Mouse (Mus musculus) mammary gland, adult 2 months (tissue): ENCODE results near the gene Nfx1. TPM values are rescaled to one million over a fixed set of nuclear protein-coding genes. Genes with fewer than 3 reads are reported as not detected.

Experiments used
- polyA plus RNA-seq: library from polyadenylated mRNA; depleted of rRNA; stranded (reverse); fragments of >200 nt; gene quantifications from 2 replicates; pipeline ENCODE4 v1.2.3, GENCODE M21; 2012; ENCODE audit warnings: low replicate concordance; rRNA removed

The Nfx1 gene
- polyA plus RNA-seq, result 22.5 and 36.0 TPM in 2 replicates

GRCm38 (mm10) chr4:40970842-40971701 lies at the start of gene Nfx1:
Gene Nfx1, plus strand, starts transcription at chr4:40970906.

GRCm38 (mm10) chr4:40948160-40948708 lies 22.5 kb upstream of the Nfx1 start, which contains the start of the genes Bag1 and Chmp5:
Gene Bag1, minus strand, starts transcription at chr4:40948294.
Gene Chmp5, plus strand, starts transcription at chr4:40948407.

GRCm38 (mm10) chr4:41047524-41048271 lies 77.0 kb downstream of the Nfx1 start, which contains the start of gene Aqp7:
Gene Aqp7, minus strand, starts transcription at chr4:41048139.

Other genes with a start within 250 kb of the Nfx1 start
- 3.8 and 8.5 TPM in 2 replicates for gene Dnaja1, start 248.8 kb upstream of the Nfx1 start, polyA plus RNA-seq
- 10.7 and 27.1 TPM in 2 replicates for gene Smu1, start 213.0 kb upstream of the Nfx1 start, polyA plus RNA-seq
- gene B4galt1, start 116.9 kb upstream of the Nfx1 start, polyA plus RNA-seq, result 55.2 and 74.3 TPM in 2 replicates
- gene Spink4, start 50.9 kb upstream of the Nfx1 start, polyA plus RNA-seq, result 0.50 and 0.59 TPM in 2 replicates
- gene Bag1, start 22.6 kb upstream of the Nfx1 start, polyA plus RNA-seq, result 70.0 and 309 TPM in 2 replicates
- gene Chmp5, start 22.5 kb upstream of the Nfx1 start, polyA plus RNA-seq, result 7.5 and 15.8 TPM in 2 replicates
- 40.4 and 83.3 TPM in 2 replicates for gene Aqp7, start 77.2 kb downstream of the Nfx1 start, polyA plus RNA-seq
- gene Aqp3, start 127.3 kb downstream of the Nfx1 start, polyA plus RNA-seq, result 7.9 and 15.5 TPM in 2 replicates
- 42.6 and 56.9 TPM in 2 replicates for gene Nol6, start 153.5 kb downstream of the Nfx1 start, polyA plus RNA-seq
- 42.3 and 49.3 TPM in 2 replicates for gene Ube2r2, start 164.8 kb downstream of the Nfx1 start, polyA plus RNA-seq